Mouse (Mus musculus) heart, postnatal 0 days (tissue): ENCODE measurements around the gene Gpd2.

Experiments
- CTCF ChIP-seq: IDR thresholded peaks from 2 replicates; pipeline ENCODE4 v1.5.1; 2016; ENCODE audit warnings: antibody characterized with exemption, control low read depth, low read depth
- EP300 ChIP-seq: IDR thresholded peaks from 2 replicates; pipeline ENCODE4 v1.6.1; 2016; ENCODE audit warnings: antibody characterized with exemption, low read depth

- TF ChIP-seq CTCF (no peak), EP300 (no peak)
Measured at GRCm38 (mm10) chr2:57397727-57398126, 160.3 kb downstream of the Gpd2 start.
